Mouse (Mus musculus) left cerebral cortex, postnatal 4 days (tissue): ENCODE measurements around the gene Dvl3. TPM values are rescaled to one million over a fixed set of nuclear protein-coding genes. Genes with fewer than 3 reads are reported as not detected.
A peak's percentile ranks its signal among the peaks of the same experiment; 100 is the strongest.

Source experiments
- DNase-seq: peaks from one replicate; pipeline ENCODE4 v3.0.0-alpha.2; 2022
- intact Hi-C: fragments of 180-260 bp; cut with DNase I; formaldehyde crosslinking; loops from one replicate; pipeline ENCODE4 v1.15.1; 2025
- total RNA-seq, 2 experiments: library from RNA; stranded (reverse); gene quantifications; 2 replicates each; pipeline ENCODE4 v1.2.3; 2021

The Dvl3 gene
- total RNA-seq, 2 experiments from 2014 or later: 103 to 108 TPM

GRCm38 (mm10) chr16:20496671-20497600, 19.8 kb upstream of the Dvl3 start:
- intact Hi-C loops: no loop called here
- DNase-seq: peak; percentile 41

GRCm38 (mm10) chr16:20497980-20498676, 18.7 kb upstream of the Dvl3 start:
- DNase-seq: no peak
- intact Hi-C loops: no loop called here

DNA sequence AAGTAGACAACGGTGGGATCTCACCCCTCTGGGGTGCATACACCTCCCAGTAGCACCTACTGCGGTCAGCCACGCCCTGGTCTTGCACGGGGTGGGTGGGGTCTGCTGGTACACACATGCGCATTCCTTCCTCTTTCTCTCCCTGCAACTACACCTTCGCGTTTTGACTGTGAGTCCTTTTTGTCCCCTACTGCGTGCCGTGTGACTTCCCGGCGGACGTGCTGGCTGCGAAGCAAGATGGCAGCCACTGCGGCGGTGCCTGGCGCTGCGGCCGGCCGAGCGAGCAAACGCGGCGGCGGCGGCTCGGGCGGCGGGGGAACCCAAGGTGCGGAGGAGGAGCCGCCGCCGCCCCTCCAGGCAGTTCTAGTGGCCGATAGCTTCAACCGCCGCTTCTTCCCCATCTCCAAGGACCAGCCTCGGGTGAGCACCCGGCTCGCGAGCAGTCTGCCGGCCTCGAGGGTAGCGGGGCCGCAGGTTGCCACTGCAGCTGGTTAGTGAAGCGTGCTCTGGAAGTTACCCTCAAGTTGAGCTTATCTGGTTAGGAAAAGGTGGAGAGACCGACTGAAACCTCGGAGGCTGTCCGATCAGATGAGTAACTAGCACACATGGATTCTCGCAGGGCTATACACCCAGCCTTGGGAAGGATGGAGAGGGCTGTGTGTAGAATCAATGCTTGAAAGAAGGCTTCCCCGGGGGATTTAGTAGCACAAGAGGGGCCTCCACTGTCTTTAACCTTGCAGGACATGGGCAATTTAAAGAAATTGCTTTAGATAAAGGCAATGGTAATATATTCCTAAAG, 17.9 kb upstream of the Dvl3 start, which contains the start of gene Eif2b5:
Eif2b5 (plus strand) TSS at position 141 of the 799 bp plus-strand sequence.
- DNase-seq: peak; percentile 88
- intact Hi-C loops: no loop called here

DNA sequence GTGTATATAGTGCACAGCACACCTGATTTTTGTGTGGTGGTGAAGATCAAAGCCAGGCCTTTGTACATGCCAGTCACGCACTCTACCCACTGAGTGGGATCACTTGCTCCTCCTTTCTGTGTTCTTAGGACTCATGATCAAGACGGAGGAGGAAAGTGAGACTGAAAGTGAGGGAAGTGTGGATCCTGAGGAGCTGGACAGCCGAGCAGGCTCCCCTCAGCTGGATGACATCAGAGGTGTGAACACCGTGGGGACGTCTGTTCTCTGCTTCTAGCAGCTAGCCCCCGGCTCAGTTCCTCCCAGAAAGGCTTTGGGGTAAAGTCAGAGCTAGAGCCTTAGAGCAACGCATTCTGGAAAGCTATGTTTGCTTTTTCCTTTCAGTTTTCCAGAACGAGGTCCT, 10.8 kb upstream of the Dvl3 start:
- DNase-seq: no peak
- intact Hi-C loops: loop anchor here (5.0 kb wide), 1 partner anchor 131 kb away; no protein-coding TSS in a partner anchor

- peak; percentile 38 for DNase-seq
- intact Hi-C loops: loop anchor here (5.0 kb wide), 1 partner anchor 128 kb away; no protein-coding TSS in a partner anchor
These were observed 7.4 kb upstream of the Dvl3 start for GRCm38 (mm10) chr16:20509349-20509748.

GRCm38 (mm10) chr16:20511277-20511847, 5.4 kb upstream of the Dvl3 start:
- no peak for DNase-seq

GRCm38 (mm10) chr16:20516032-20516431, 750 bp upstream of the Dvl3 start:
- intact Hi-C loops: no loop called here

More at GRCm38 (mm10) chr16:20511277-20511847, 5.4 kb upstream of the Dvl3 start:
- intact Hi-C loops: no loop called here

GRCm38 (mm10) chr16:20517216-20517615, 434 bp downstream of the Dvl3 start:
- intact Hi-C loops: no loop called here
- peak; percentile 38 for DNase-seq

More at GRCm38 (mm10) chr16:20516032-20516431, 750 bp upstream of the Dvl3 start:
- no peak for DNase-seq

DNA sequence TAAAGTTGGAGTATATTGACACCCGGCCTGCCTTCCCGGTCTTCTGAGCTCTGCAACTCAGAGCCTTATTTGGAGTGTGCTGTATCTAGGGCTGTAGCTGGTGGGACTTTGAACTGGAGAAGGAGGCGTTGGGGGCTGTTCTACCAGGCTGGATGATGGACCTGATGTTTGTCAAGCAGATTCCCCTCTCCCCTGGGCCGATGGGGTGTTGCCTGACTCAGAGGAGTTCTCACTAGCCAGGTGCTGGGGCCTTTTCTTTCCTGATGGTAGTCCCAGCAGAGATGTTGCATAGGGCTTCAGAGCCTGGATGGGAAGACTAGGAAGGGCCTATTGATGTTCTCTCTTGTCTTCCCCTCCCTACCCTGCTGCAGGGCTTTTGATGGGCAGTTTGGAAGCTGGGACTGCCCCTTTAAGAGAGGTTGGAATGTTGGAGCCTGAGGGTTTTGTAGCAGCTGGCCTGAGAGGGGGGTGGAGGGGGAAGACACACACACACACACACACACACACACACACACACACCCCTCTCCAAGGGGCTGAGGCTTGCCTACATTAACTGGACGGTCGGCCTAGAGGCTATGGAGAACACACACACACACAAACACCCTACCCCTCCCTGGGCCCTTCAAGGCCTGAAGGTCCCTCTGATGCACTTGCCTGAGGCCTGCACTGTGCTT, 1.1 kb downstream of the Dvl3 start:
- DNase-seq: peak; percentile 73
- intact Hi-C loops: no loop called here

DNA sequence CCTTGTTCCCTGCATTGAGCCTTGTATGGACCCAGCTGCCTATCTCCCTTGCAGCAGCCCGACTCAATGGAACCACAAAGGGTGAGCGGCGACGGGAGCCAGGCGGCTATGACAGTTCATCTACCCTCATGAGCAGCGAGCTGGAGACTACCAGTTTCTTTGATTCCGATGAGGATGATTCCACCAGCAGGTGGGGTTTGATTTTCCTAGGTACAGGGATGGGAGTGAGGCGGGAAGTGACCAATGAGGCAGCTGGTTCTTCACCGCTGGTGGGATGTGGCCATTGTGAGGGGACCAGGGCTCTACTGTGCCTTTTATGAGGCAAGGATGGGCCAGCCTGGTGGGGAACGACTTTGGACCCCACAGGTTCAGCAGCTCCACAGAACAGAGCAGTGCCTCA, 7.1 kb downstream of the Dvl3 start:
- DNase-seq: no peak

GRCm38 (mm10) chr16:20528779-20529178, 12.0 kb downstream of the Dvl3 start:
- intact Hi-C loops: no loop called here
- no peak for DNase-seq

More for the DNA sequence above, 7.1 kb downstream of the Dvl3 start:
- intact Hi-C loops: no loop called here

DNA sequence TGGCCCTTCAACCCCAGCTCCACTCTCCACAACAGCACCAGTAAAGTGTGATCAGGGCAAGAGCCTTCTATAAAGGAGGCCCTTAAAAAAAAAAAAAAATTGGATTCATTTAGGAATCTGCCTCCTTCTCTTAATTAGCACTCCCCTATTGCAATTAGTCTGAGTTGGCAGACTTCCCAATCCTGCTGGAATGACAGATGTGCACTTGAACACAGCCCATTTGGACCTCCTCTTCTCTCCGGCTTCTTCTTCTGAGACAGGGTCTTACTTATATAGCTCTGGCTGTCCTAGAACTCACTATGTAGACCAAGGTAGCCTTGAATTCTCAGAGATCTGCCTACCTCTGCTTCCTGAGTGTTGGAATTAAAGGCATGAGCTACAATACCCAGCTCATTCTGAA, 12.6 kb downstream of the Dvl3 start:
- DNase-seq: peak; percentile 28
- intact Hi-C loops: no loop called here

GRCm38 (mm10) chr16:20530941-20531340, 14.2 kb downstream of the Dvl3 start:
- DNase-seq: no peak
- intact Hi-C loops: loop anchor here (10.0 kb wide), 1 partner anchor 114 kb away; no protein-coding TSS in a partner anchor

DNA sequence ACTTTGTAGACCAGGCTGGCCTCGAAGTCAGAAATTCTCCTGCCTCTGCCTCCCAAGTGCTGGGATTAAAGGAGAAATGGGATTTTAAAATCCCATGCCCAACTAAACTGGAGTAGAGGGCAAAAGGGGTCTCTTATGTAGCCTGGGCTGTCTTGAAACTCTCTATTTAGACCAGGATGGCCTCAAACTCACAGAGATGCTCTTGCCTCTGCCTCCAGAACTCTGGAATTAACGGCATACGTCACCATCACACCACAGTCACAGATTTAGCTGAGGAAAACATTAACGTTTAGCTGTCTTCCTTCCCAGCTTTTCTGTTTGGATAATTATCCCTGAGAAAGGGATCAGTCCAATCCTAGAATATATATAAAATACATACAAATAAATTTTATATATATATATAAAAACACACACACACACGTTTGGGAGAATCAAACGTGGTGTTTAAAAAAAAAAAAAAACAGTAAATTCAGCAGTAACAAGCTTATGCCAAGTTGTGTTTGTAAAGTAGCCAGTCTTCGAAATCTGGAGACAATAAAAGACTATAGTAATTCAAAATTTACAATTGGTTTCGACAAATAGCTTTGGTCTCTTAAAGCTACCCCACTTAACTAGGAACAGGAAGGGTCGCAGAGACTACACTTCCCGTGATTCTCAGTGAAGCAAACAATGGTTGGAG, 18.0 kb downstream of the Dvl3 start:
- no peak for DNase-seq
- intact Hi-C loops: loop anchor here (10.0 kb wide), 1 partner anchor 110 kb away; no protein-coding TSS in a partner anchor

DNA sequence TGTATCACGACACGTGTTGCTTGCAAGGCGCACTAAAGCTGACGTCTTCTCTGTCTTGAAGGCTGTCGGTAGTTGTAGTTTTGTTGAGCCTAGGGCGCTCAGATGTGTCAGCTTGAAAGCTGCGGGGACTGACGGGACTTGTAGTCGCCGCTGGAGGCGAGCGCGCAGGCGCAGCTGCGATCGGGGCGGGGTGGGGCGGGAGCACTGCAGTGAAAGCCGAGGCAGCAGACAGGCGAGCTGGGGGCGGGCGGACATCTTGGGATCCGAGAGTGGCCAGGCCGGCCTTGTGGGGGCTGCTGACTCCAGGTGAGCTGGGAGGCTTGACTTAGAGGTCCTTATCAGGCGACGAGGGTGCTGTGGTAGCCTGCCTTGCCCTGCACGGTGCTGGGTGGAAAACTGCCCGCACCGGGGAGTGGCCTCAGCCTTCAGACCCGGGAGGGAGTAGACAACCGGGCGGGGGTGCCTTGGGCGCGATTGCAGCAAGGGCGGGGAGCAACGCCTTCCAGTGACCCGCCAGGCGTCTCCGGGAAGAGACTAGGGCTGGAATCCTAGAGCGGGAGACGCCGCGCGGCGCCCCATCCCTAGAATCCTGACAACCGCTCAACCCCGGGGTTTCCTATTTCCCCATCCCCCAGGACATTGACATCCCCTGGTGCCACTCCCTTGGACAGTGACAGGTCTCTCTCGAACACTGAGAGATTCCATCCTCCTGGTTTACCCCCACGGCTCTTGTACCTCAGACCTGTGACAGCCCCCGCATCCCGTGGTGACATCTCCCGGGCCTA, 18.7 kb downstream of the Dvl3 start, which contains the start of gene Ap2m1:
Ap2m1 (plus strand) TSS at position 183 of the 785 bp plus-strand sequence.
- intact Hi-C loops: loop anchor here (10.0 kb wide), 1 partner anchor 109 kb away; no protein-coding TSS in a partner anchor
- peak; percentile 98 for DNase-seq

- intact Hi-C loops: loop anchor here (10.0 kb wide), 1 partner anchor 109 kb away; no protein-coding TSS in a partner anchor
- no peak for DNase-seq
These were observed 19.4 kb downstream of the Dvl3 start for GRCm38 (mm10) chr16:20536081-20536665.

- intact Hi-C loops: loop anchor here (10.0 kb wide), 1 partner anchor 108 kb away; no protein-coding TSS in a partner anchor
These were observed 20.3 kb downstream of the Dvl3 start for GRCm38 (mm10) chr16:20537071-20537471.

More at GRCm38 (mm10) chr16:20537071-20537471, 20.3 kb downstream of the Dvl3 start:
- DNase-seq: peak; percentile 31
